Mouse (Mus musculus): ENCODE measurements around the gene Sgta. TPM values are rescaled to one million over a fixed set of nuclear protein-coding genes. Genes with fewer than 3 reads are reported as not detected.

Sgta gene
- total and polyA plus RNA-seq, 3 experiments = 67.6 to 123 (median 104) TPM

DNA sequence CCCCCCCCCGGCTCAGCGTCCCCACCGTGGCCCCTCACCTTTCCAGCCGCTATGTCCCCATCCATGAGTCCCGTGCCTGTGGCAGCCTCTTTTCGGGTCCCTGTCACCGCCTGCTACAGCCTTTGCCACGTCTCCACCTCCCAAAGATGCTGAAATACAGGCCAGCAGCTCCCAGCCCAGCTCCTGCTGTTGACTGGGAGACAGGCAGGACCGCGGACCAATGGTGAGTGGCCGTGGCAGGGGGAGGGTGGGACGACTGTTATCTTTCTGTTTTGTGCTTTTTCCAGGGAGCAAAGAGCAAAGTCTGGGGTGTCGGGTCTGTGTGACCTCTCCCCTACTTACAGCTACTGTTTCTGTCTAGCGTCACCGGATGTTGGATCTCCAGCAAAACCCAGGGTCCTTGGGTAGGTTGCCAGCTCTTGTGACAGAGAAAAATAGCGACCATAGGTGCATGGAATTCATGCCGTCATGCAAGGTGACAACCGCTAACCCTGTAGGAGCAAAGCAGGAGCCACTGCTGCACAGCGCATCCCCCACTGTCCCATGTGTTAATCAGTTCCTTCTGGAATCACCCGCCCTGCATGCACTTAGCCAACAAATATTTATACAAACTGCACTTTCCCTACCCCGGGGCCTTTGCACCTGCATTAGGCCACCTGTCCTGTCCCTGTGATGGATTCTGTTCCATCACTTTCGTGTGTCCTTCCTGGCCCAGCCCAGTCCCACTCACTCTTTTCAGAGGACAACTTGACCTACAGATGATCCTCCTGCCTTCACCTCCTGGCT, 32.7 kb upstream of the Sgta start:
- no peak overlapping the region for H3K4me3 ChIP-seq (replicated peaks in 1 of 3; ENCODE audit: low read depth in 2 of 3, low read length in 2 of 3, poor library complexity in 1 of 3)
- DNase-seq (ENCODE audit: extremely low read depth) = no peak
- H3K27ac ChIP-seq (ENCODE audit: insufficient read depth, low read depth) = no peak overlapping the region

DNA sequence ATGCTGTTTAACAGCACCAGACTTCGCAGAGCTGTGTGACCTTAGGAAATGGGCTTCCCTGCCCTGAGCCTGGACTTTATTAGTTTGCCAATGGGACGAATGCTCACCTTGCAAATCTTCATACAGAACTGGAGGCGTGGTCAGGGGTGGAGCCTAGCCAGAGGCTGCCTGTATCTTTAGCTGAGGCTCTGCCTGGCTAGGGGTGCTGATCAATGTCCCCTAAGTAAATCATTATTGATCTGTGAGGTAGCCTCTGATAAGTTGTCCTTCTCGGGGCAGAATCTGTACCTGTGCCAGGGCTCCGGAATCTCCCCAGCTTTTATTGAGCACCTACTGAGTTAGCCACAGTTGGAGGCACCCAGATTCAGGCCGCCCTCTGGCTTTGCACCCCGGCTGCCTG, 30.6 kb upstream of the Sgta start:
- Histone ChIP-seq H3K4me1 (ENCODE audit: control insufficient read depth in 1 of 2, insufficient read depth in 2 of 2) (peaks cover 0 to 7% of the 10 kb centered on the region in 2 experiments; a peak in 2 of 4 replicates), H3K79me2 (replicated peaks; ENCODE audit: control insufficient read depth, extremely low read depth, insufficient read depth, poor library complexity, severe bottlenecking) (no peaks in the 10 kb centered on the region), H3K4me2 (ENCODE audit: insufficient read depth, low read depth, poor library complexity, severe bottlenecking) (no peak overlapping the region), H3K27me3 (replicated peaks) (no peaks in the 10 kb centered on the region), H3K4me3 (replicated peaks in 1 of 3; ENCODE audit: low read depth in 2 of 3, low read length in 2 of 3, poor library complexity in 1 of 3) (no peak overlapping the region), H3K36me3 (replicated peaks in 1 of 2; ENCODE audit: control insufficient read depth in 1 of 2, insufficient read depth in 1 of 2, low read length in 1 of 2) (no peaks in the 10 kb centered on the region), H3K9me3 (replicated peaks; ENCODE audit: low read length) (peaks cover 2% of the 10 kb centered on the region), H3K27ac (ENCODE audit: insufficient read depth, low read depth) (no peak overlapping the region), H3K9ac (ENCODE audit: insufficient read depth, low read depth) (no peak overlapping the region)
- DNase-seq (ENCODE audit: extremely low read depth) = no peak
- TF ChIP-seq NRF1 (IDR thresholded peaks at IDR 0.05; ENCODE audit: low read depth, low read length) = no peak
- TF ChIP-seq RCOR1 (conservative IDR thresholded peaks at IDR 0.05; ENCODE audit: low read depth, low read length) = no peak
- TF ChIP-seq MAX (IDR thresholded peaks at IDR 0.05; ENCODE audit: low read length) = no peak
- TF ChIP-seq ZMIZ1 (IDR thresholded peaks at IDR 0.05; ENCODE audit: low read depth, low read length) = no peak
- TF ChIP-seq ZNF384 (IDR thresholded peaks at IDR 0.05; ENCODE audit: low read depth, low read length) = no peak
- no peak for TF ChIP-seq NELFE (IDR thresholded peaks at IDR 0.05; ENCODE audit: low read depth, low read length)
- TF ChIP-seq MXI1 (IDR thresholded peaks at IDR 0.05; ENCODE audit: low read depth, low read length) = no peak
- TF ChIP-seq PAX5 (IDR thresholded peaks at IDR 0.05; ENCODE audit: low read length) = no peak
- TF ChIP-seq BHLHE40 (IDR thresholded peaks at IDR 0.05; ENCODE audit: low read depth, low read length) = no peak
- no peak for TF ChIP-seq CHD2 (IDR thresholded peaks at IDR 0.05; ENCODE audit: low read length)
- TF ChIP-seq GABPA (IDR thresholded peaks at IDR 0.05; ENCODE audit: insufficient replicate concordance, low read depth, low read length) = no peak
- TF ChIP-seq USF1 (IDR thresholded peaks at IDR 0.05; ENCODE audit: low read depth, low read length) = no peak
- TF ChIP-seq JUND (conservative IDR thresholded peaks at IDR 0.05; ENCODE audit: low read depth, low read length) = no peak
- no peak for TF ChIP-seq ETS1 (conservative IDR thresholded peaks at IDR 0.05; ENCODE audit: low read depth, low read length)
- dilution Hi-C loops (cut with MboI; ENCODE audit: extremely low pct_ligation_motif_present, extremely low pct_unique_long_range_greater_than_20kb, low sequenced_read_pairs) = no loop called here
- in situ Hi-C loops (cut with MboI; ENCODE audit: low pct_ligation_motif_present, low pct_unique_long_range_greater_than_20kb, low sequenced_read_pairs) = no loop called here

More for the DNA sequence above, 32.7 kb upstream of the Sgta start:
- Histone ChIP-seq H3K36me3 (replicated peaks in 1 of 2; ENCODE audit: control insufficient read depth in 1 of 2, insufficient read depth in 1 of 2, low read length in 1 of 2) (no peaks in the 10 kb centered on the region), H3K4me1 (ENCODE audit: control insufficient read depth in 1 of 2, insufficient read depth in 2 of 2) (peaks cover 0 to 7% of the 10 kb centered on the region in 2 experiments; a peak in 2 of 4 replicates), H3K27me3 (replicated peaks) (no peaks in the 10 kb centered on the region), H3K4me2 (ENCODE audit: insufficient read depth, low read depth, poor library complexity, severe bottlenecking) (no peak overlapping the region), H3K79me2 (replicated peaks; ENCODE audit: control insufficient read depth, extremely low read depth, insufficient read depth, poor library complexity, severe bottlenecking) (no peaks in the 10 kb centered on the region), H3K9ac (ENCODE audit: insufficient read depth, low read depth) (no peak overlapping the region), H3K9me3 (replicated peaks; ENCODE audit: low read length) (peaks cover 5% of the 10 kb centered on the region)
- TF ChIP-seq MAZ (IDR thresholded peaks at IDR 0.05; ENCODE audit: low read depth, low read length) (no peak), MAFK (IDR thresholded peaks at IDR 0.05; ENCODE audit: insufficient replicate concordance, low read length) (no peak), NRF1 (IDR thresholded peaks at IDR 0.05; ENCODE audit: low read depth, low read length) (no peak), MEF2A (IDR thresholded peaks at IDR 0.05; ENCODE audit: borderline replicate concordance, low read depth, low read length) (no peak), SIN3A (IDR thresholded peaks at IDR 0.05; ENCODE audit: low read length) (no peak), ZKSCAN1 (IDR thresholded peaks at IDR 0.05; ENCODE audit: borderline replicate concordance, low read depth, low read length) (no peak), MYC (IDR thresholded peaks at IDR 0.05; ENCODE audit: low read depth, low read length) (no peak)
- dilution Hi-C loops (cut with MboI; ENCODE audit: extremely low pct_ligation_motif_present, extremely low pct_unique_long_range_greater_than_20kb, low sequenced_read_pairs) = no loop called here
- in situ Hi-C loops (cut with MboI; ENCODE audit: low pct_ligation_motif_present, low pct_unique_long_range_greater_than_20kb, low sequenced_read_pairs) = no loop called here

Data from CH12.LX (cell line).